Mouse (Mus musculus) spleen, embryonic (tissue): ENCODE measurements around the gene Gm136.

ENCODE experiments used
- CTCF ChIA-PET: fragments of 350-600 bp; sonication (Branson Sonifier 250); formaldehyde crosslinking; loops from one replicate; lab custom pipeline; 2022; lab: Charles Lee

Gene Gm136

GRCm38 (mm10) chr4:34715062-34715461 is 41.0 kb downstream of the Gm136 start:
- CTCF ChIA-PET: no interaction called here

DNA sequence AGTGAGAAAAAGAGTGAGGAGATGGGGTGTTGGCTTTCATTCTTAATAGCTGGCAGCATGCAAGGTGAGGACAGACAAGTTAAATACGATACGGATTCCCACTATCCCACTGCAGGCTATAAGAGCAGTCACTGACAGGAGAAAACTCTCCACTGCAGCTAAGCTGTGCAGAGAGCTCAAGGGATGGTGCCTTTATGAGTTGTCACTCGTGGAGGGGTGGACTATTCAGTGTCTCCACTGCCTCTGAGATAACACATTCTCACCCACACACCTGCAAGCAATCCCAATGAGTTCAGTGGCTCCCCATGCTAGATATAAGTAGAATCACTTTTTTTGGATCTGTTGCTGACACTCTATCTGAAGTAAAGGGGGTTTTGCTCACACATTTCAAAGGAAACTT is 47.9 kb downstream of the Gm136 start:
- CTCF ChIA-PET: no interaction called here

GRCm38 (mm10) chr4:34707248-34707647 is 48.8 kb downstream of the Gm136 start:
- CTCF ChIA-PET: no interaction called here

DNA sequence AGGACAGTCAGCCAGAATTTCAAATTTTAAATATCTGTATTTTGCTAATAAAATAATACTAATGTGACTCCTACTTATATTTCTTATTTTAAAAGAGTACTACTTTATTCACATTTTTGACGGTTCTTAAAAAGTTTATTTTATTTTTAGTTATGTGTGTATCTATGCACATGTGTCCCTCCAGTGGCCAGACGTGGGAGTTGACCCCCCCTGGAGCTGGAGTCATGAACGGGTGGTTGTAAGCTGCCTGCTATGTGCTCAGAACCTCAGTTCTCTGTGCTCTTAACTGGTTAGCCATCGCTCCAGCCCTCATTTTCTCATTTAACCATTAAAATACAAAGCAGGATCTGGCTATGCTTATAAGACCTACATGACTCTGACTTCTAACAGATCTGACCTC is 53.0 kb downstream of the Gm136 start:
- CTCF ChIA-PET: no interaction called here

GRCm38 (mm10) chr4:34702231-34702630 is 53.8 kb downstream of the Gm136 start:
- CTCF ChIA-PET: no interaction called here

- CTCF ChIA-PET: no interaction called here
Observed at GRCm38 (mm10) chr4:34701528-34701927, 54.5 kb downstream of the Gm136 start.
